Mouse (Mus musculus): ENCODE results near the gene Zfp865. TPM values are rescaled to one million over a fixed set of nuclear protein-coding genes. Genes with fewer than 3 reads are reported as not detected.
A peak's percentile ranks its signal among the peaks of the same experiment; 100 is the strongest.

Zfp865 gene
- total RNA-seq, 2 experiments from 2014 or later = 2.2 to 2.3 TPM

DNA sequence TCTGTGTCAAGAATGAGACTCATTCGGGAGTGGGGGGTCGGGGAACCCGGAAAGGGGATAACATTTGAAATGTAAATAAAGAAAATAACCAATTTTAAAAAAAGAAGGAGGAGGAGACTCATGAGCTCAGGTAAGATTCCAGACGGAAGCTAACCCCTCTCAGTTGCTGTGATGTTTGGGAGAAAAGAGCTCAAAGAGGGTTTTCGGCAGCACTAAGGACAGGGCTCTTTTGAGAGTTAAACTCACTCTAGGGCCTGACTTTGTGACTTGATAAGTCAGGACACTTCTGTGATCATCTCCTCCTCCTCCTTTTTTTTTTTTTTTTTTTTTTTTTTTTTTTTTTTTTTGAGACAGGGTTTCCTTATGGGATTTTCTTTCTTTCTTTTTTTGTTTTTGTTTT is 18.8 kb downstream of the Zfp865 start:
- ATAC-seq (replicated peaks; ENCODE audit: low FRiP score, poor library complexity, severe bottlenecking) = no peak

DNA sequence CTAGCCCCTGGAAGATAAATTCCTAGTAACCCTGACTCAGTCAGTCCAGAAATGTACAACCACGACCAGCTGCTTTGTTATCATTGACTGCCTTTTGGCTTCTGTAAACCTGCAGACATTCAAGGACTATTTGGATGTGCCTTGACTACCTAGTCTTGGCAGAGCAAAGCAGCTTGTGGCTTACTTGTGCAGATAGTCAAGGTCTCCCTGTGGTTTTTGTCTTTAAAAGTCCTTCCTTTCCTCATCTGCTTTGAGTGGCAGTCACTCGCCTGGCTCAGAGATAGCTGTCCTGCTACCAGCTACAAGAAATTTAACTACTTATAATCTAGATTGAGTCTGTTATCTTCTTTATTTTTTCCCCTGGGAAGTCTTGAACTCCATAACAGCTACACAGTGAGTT is 24.8 kb downstream of the Zfp865 start:
- no peak for ATAC-seq (replicated peaks; ENCODE audit: low FRiP score, poor library complexity, severe bottlenecking)

DNA sequence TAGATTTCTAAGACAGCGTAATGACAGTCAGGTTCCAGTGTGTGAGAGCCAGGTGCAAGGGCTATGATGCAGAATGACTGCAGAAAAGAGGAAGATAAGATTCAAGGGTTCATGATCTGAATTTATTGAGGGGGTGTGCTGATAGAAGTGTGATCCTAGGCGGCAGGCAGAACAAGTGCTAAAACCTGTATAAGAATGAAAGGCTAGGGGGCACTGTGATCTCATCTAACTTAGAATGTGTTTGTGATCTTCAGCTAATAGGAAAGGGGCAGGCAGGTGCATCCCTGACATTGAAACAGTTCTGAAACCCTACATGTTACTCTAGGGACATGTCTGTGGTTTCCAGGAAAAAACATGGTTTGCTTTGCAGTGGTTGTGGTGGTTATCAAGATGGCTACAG is 25.9 kb downstream of the Zfp865 start:
- ATAC-seq (replicated peaks; ENCODE audit: low FRiP score, poor library complexity, severe bottlenecking) = no peak

DNA sequence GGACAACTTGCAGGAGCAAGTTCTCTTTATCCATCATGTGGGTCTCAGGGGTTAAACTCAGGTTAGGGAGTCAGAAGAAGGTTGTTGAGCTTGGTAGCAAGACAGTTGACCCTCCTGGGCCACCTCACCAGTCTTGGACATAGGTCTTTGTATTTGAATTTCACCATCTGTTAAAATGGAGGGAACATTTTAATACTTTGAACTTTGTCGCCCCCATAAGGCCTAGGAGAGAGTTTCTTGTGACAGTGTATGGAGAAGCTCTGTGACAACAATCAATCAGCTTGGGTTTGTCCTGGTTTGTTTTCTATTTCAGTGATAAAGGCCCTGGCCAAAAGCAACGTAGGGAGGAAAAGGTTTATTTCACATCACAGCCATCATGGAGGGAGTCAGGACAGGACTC is 27.1 kb downstream of the Zfp865 start:
- 0 out of 2 replicates have a peak, but pooled peaks have one; percentile 55 for ATAC-seq (replicated peaks; ENCODE audit: low FRiP score, poor library complexity, severe bottlenecking)

DNA sequence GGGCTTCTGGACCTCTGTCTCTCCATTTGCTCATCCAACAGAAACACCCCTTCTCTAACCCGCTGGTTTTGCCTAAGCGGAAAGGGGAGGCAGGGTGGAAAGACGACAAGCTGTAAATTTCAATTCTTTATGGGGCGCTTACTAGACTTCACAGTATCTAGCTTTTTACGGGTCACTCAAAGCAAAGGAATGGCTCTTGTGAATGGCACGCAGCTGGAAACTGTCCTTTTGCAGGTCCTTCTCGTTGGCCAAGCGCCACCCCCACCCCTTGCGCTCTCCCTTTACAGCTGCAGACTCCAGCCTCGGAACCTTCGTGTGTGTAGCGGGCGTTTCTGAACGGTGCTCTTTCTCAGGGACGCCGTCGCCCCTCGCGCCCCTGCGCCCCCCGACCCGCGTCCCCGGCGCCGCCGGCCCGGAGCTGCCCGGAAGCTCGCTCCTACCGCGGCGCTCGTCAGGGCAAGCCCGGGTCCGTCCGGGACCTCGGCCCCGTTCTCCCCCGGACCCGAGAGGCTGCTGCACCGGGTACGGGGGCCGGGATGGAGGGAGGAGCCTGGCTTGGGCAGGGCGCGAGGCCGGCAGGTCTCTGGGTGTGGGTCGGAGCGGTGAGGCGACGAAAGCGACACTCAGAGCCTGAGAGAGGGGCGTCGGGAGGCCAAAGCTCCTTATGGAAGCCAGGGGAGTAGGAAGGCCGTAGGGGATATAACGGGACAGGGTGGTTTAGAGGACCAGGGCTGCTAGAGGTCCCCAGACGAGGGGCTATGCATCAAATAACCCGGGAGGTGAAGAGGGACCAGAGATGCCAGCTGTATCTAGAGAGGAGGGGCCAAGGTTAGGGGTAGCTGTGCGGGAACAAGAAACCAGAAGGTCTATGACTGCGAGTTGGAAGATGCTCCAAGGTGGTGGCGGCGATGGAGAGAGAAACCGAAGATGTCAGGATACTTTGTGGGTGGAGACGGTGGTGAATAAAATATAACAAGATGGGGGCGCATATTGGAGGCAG is 31.3 kb downstream of the Zfp865 start, which contains the start of gene Zfp580:
TSS of gene Zfp580 (plus strand) at position 346 of the 1,000 bp plus-strand sequence.
- no peak for ATAC-seq (replicated peaks; ENCODE audit: low FRiP score, poor library complexity, severe bottlenecking)

DNA sequence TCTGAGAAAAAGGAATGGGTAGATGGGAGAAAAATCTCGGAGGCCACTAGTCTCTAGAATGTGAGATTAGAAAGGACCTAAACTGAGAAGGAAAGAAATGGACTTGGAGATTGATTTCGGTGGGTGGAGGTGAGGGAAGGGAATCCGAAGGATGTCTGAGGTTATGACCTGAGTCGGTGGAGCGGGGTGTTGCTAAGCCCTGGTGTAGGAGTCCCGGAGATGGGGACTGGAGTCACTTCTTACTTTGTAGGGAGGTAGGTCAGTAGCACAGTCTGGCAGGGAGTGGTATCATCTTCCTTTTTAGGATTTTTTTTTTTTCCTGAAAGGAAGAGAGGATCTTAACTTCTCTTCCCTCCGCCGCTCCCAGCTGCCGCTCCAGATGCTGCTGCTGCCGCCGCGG is 32.3 kb downstream of the Zfp865 start:
- no peak for ATAC-seq (replicated peaks; ENCODE audit: low FRiP score, poor library complexity, severe bottlenecking)

DNA sequence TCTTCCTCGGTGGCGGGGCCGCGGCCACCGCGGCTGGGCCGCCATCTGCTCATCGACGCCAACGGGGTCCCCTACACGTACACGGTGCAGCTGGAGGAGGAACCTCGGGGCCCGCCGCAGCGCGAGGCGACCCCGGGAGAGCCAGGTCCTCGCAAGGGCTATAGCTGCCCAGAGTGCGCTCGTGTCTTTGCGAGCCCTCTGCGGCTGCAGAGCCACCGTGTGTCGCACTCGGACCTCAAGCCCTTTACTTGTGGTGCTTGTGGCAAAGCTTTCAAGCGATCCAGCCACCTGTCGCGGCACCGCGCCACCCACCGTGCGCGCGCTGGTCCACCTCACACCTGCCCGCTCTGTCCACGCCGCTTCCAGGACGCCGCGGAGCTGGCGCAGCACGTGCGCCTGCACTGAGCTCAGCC is 32.8 kb downstream of the Zfp865 start:
- ATAC-seq (replicated peaks; ENCODE audit: low FRiP score, poor library complexity, severe bottlenecking) = no peak

DNA sequence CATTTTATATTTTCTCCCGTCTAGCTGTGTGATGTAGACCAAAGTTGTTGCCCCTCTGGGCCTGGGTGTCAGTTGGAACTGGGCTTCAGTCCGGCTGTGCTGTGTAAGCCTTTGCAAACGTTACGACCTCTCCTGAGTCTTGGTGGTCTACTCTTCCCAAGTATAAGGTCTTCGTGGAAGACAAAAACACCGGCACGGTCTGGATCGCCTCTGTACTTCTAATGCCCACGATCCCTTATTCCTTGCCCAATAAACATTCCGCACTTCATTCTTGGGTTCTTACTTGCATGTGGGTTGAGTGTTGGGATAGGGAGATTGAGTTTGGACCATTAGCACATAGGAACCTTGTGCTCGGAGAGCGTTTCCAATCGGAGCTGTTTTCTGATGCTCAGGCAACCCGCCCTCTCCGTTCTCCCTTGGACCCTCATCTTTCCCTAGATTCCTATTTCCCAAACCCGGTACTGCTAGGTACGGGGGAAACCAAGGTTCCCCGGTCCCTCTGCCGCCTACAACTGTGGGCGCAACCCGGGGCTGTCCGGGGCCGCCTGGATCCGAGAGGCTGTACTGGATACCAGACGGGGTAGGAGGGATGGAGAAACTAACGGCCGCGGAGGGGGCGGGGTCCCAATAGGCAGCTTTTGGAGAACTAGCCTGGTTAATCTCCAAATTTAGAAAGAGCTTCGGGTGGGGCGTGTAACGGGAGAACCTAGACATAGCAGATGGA is 33.4 kb downstream of the Zfp865 start:
- no peak for ATAC-seq (replicated peaks; ENCODE audit: low FRiP score, poor library complexity, severe bottlenecking)

DNA sequence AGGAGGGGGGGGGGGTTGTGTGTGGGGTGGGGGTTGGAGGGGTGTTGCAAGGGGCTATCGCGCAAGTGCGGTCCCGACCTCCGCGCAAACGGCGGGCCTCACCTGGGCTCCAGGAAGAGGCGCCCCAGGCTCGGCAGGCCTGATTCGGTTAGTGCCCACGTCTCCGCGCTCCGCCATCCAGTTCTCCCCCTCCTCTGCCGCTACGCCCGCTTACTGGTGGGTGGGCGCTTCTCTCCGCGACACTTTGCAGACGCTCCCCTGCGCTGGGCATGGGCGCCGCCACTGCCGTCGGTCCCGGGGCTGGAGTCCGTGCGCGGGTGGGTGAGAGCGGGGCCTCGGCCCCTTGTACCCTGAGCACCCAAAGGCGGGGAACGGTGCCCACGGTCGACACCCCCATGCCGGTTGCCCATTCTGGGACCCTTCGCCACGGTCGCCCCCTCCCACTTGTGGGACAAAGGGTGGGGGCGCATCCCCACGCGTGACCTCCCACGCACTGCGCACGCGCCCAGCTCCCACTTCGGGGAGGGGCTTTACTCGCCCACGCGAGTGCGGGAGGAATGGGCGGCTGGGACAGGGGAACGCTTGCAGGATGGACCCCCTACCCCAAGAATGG is 36.6 kb downstream of the Zfp865 start:
- no peak for ATAC-seq (replicated peaks; ENCODE audit: low FRiP score, poor library complexity, severe bottlenecking)

DNA sequence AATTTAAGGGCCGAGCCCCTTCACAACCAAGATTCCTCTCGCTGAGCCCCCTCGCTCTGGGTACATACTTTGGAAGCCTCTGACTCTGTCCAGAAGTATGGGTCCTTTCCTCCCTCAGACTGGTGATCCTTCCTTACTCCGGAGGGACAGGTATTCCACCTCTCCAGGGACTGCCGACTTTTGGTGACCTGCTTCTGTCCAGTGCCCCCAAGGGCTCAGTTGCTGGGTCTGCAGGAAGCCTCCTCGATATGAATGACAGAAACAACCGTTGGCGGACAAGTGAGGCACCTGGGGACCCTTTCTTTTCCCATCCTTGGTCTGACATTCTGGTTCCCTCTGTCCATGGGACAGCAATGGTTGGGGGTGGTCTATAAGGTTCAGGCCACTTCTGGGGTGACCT is 37.2 kb downstream of the Zfp865 start:
- no peak for ATAC-seq (replicated peaks; ENCODE audit: low FRiP score, poor library complexity, severe bottlenecking)

DNA sequence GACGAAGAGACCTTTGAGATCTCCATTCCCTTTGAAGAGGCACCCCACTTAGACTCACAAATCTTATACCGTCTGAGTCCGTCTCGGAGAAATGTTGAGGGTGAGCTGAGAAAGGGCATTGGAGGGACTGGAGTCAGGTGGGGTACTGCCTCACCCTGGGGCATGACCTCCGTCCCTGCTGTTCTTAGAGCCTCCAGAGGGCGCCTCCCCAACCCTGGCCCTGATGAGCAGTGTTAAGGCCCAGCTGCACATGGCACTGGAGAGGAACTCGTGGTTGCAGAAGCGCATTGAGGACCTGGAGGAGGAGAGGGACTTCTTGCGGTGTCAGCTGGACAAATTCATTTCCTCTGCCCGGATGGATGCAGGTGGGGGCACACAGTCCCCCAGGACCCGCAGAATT is 37.6 kb downstream of the Zfp865 start:
- ATAC-seq (replicated peaks; ENCODE audit: low FRiP score, poor library complexity, severe bottlenecking) = no peak

DNA sequence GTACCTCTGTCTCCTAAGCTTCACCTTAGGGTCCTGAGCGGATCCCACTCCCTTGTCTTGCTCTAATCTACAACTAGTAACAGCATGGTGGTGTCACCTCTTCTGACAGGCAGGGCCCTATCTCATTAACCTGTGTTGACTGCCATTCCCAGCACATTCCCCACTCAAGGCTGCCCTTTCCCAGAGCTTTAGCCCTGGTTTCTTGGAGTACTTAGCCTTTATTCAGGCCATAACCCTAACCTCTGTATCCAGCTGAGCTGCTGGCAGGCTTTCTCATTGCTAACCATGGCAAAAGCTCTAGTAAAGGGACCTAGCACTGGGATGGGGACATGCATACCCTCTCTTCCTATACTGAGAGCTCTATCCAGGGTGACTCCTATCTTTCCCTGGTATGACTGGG is 38.5 kb downstream of the Zfp865 start:
- ATAC-seq (replicated peaks; ENCODE audit: low FRiP score, poor library complexity, severe bottlenecking) = no peak

DNA sequence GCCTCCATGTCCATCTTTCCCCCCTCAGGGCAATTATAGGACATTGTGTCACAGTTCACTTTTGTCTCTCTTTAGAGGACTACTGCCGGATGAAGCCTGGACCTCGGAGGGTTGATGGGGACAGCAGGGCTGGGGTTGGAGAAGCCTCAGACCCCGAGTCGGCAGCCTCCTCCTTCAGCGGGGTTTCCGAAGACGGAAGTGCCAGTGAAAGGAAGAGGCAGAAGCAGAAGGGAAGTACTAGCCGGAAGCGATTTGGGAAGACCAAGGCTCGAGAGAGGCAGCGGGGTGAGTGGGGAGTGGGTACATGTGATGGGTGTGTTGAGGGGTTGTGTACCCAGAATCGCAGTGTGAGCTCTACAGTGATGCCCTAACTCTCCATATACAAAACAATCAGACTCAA is 39.2 kb downstream of the Zfp865 start:
- ATAC-seq (replicated peaks; ENCODE audit: low FRiP score, poor library complexity, severe bottlenecking) = no peak

DNA sequence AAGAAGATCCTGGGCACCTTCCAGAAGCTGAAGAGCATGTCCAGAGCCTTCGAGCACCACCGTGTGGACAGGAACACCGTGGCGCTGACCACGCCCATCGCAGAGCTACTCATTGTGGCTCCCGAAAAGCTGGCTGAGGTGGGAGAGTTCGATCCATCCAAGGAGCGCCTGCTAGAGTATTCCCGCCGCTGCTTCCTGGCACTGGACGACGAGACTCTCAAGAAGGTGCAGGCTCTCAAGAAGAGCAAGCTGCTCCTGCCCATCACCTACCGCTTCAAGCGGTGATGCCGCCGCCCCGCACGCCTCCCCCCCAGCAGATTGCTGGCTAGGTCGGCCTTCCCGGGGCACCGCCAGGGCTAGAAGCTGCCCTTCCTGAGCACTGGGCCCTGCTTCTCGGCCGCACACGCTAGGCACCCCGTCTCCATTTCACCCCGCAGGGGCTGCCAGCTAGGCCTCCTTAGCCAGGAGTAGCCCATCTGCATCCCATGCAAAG is 40.1 kb downstream of the Zfp865 start:
- ATAC-seq (replicated peaks; ENCODE audit: low FRiP score, poor library complexity, severe bottlenecking) = peak; percentile 67

DNA sequence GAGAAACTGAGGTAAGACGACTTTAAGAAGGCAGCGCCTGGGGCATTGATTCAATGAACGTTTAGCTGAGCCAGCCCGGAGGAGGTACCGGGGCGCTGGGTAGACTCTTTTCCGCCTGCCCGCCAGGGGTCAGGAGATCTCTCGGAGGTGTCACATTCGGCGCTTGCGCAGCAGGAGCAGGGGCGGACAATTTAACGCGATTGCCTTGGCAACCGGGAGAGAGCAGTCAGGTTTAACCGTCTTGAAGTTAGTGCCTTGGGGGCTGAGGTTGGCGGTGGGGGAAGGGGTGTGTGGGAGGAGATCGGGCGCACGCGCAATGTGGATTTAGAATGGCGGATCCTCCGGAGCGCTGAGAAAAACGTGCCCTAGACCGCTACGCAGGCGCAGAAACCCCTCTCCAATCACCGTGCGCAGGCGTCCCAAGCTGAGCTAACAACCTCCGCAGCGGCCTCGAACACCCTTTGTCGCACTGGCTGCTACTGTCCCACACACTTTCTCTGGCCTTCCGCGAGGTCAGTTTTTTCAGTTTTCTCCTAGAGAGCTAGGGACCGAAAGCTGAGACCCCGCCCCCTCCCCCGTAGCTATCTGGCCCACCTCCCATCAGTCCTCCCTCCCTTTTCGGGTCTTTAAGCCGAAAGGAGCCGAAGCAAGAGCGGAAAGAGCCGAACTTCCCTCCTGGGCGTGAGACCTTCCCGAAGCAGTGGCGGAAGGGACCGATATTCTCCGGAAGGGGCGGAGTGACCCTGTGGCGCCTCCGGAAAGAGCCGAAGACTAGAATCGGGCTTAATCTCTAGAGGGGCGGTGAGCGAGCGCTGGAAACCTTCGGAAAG is 41.0 kb downstream of the Zfp865 start:
- ATAC-seq (replicated peaks; ENCODE audit: low FRiP score, poor library complexity, severe bottlenecking) = peak; percentile 84

DNA sequence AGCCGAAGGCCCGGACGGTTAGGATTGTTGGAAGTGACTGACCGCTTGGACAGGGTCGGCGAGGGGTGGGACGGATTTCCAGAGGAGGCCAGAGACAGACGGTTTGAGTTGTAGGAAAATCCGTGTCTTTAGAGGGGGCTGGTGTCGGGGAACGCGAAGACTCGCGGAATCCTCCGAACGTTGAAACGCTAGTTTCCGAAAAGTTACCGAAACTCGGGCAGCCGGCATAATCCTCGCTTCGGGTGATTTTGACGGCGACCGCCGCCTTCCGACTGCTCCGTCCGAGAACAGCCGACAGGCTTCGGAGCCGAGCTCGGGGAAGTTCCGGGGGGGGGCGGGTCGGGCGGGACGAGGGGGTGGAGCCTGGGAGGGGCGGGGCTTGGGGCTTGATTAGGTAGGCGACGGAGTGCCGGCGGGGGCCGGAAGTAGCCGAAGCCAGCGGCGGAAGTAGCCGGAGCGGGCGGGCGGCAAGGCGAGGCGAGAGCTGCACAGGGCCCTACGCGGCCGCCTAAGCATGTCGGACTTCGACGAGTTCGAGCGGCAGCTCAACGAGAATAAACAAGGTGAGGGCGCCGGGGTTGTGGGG is 41.7 kb downstream of the Zfp865 start, which contains the start of gene U2af2:
TSS of gene U2af2 (plus strand) at position 370 of the 586 bp plus-strand sequence.
- ATAC-seq (replicated peaks; ENCODE audit: low FRiP score, poor library complexity, severe bottlenecking) = peak; percentile 60

DNA sequence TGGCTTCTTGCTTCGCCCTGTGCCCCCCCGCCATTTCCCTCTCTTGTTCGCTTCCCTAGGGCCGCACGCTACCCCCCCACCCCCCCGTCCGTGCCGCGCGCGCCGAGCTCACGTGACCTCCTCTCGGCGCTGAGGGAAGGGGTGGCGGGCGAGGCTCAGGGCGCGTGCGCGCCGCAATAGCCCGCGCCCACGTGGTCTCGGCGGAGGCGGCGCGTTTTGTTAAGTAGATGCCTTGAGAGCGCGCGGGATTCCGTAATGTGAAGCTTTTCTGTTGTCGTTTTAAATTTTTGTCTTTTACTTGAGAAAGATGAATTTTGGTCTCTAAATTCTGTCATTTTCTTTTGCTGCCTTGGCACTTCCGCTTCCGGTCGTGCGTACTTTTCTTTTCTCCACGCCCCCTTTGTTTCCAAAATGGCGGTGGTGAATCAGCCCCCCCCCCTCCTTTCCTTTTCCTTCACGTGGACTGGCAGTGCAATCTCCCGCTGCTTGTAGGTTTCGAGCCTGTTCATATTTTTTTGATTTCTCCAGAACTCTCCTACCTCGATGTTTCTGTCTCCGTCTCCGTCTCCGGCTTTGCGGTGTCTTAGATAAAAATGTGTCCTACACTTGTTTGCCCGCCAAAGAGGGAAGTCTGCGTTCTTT is 42.3 kb downstream of the Zfp865 start:
- ATAC-seq (replicated peaks; ENCODE audit: low FRiP score, poor library complexity, severe bottlenecking) = no peak

DNA sequence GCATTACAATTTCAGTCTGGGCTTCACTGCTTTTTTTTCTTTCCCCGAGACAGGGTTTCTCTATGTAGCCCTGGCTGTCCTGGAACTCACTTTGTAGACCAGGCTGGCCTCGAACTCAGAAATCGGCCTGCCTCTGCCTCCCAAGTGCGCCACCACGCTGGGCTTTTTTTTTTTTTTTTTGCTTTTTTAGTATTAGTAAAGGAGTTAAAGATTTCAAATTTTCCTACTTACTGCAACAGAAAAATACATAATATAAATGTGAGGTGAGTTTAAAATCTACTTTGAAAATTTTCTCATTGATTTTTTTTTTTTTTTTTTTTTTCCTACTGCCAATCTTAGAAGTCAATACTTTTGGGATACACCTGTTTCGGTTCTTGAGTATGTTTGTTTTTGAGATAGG is 44.7 kb downstream of the Zfp865 start:
- no peak for ATAC-seq (replicated peaks; ENCODE audit: low FRiP score, poor library complexity, severe bottlenecking)

Data from erythroblast, adult 5-6 weeks (primary cell).